In genomic region chr5:52546950-52547349, GRCm38 (mm10) we compare ENCODE assay signal across 9 mouse cellular contexts. TPM values are rescaled to one million over a fixed set of nuclear protein-coding genes. Genes with fewer than 3 reads are reported as not detected.
DNase-seq lines count a peak whose midpoint lies in the region.
"Had no signal": no experiment of that assay in that cellular context is flagged by ENCODE, and none has a peak within 500 bp of the region (broad histone marks: within the 10 kb centered on the region; RNA-seq: fewer than 3 reads in every experiment).

No protein-coding gene starts in this region.

- no peak overlapping the region for H3K27ac ChIP-seq in heart, embryonic 10.5 days

- no peak overlapping the region for H3K4me3 ChIP-seq in heart, embryonic 10.5 days

- H3K27me3 ChIP-seq in heart, embryonic 10.5 days (ENCODE audit: insufficient read depth, poor library complexity, severe bottlenecking): no peaks in the 10 kb centered on the region

- DNase-seq in adrenal gland, postnatal 10 days: peak; percentile 22
- no peak for DNase-seq in adrenal gland, postnatal 25 days
- DNase-seq in layer of hippocampus, postnatal 10 days (ENCODE audit: low spot score in 2 of 2): peak; percentile 34 to 37
- DNase-seq in layer of hippocampus, adult 9-10 months (ENCODE audit: low spot score): no peak
- peak; percentile 14 for DNase-seq in c-Kit-positive CD71-negative TER-119-negative erythroid progenitor cells, embryonic 14.5 days (ENCODE audit: low read depth)
- DNase-seq in spleen, postnatal 10 days (ENCODE audit: low spot score in 2 of 2): peak; percentile 13 to 57
- no peak for DNase-seq in layer of hippocampus, postnatal 36 days
- no peak for DNase-seq in heart, embryonic 10.5 days (ENCODE audit: low spot score)

- H3K9me3 ChIP-seq in heart, embryonic 10.5 days: no peaks in the 10 kb centered on the region

- peaks cover 9% of the 10 kb centered on the region; the same call in 1 of the 2 replicates for H3K4me1 ChIP-seq in heart, embryonic 10.5 days

- WGBS in heart, embryonic 10.5 days: 45% methylated on average over 3 of the region's 3 CpGs

- peaks cover 6% of the 10 kb centered on the region; the same call in 1 of the 2 replicates for H3K36me3 ChIP-seq in heart, embryonic 10.5 days

RNA-seq across cellular contexts. Expression of gene Lgi2, which starts 19.3 kb away (rescaled TPM):
- 1 to 10 TPM; 2.2 to 3.0 TPM for total RNA-seq in adrenal gland, postnatal 10 days (2021)
- 0.46 and 0.52 TPM in 2 replicates for total RNA-seq in adrenal gland, postnatal 25 days (2021)
- 10 to 100 TPM; 36.2 to 40.3 TPM for total RNA-seq in layer of hippocampus, postnatal 10 days (2021)
- 10 to 100 TPM; 21.5 to 23.4 TPM for total RNA-seq in layer of hippocampus, postnatal 36 days (2021)
- 3.6 and 4.2 TPM in 2 replicates for polyA plus RNA-seq in heart, embryonic 10.5 days (2016; fragmentation: Nextera tagmentation; extraction: Ambion mirVana)
- total RNA-seq: neutrophil, adult 5-6 weeks had no signal

Comparison
In these comparisons a context has a peak if more than half of its experiments do, and no peak if none do; other contexts are left out.
1. DNase-seq: peak in adrenal gland, postnatal 10 days (single experiment), layer of hippocampus, postnatal 10 days (2 of 2), c-Kit-positive CD71-negative TER-119-negative erythroid progenitor cells, embryonic 14.5 days (single experiment) and spleen, postnatal 10 days (2 of 2); none in adrenal gland, postnatal 25 days (single experiment), layer of hippocampus, adult 9-10 months (single experiment), layer of hippocampus, postnatal 36 days (0 of 2) and heart, embryonic 10.5 days (single experiment).
2. RNA of gene Lgi2, which starts 19.3 kb away (total RNA-seq): 36.2 to 40.3 TPM in layer of hippocampus, postnatal 10 days and 21.5 to 23.4 TPM in layer of hippocampus, postnatal 36 days; 2.2 to 3.0 TPM in adrenal gland, postnatal 10 days and 0.46 to 0.52 TPM in adrenal gland, postnatal 25 days; every median in the first group is over 4 times any median in the second.